Mouse (Mus musculus) heart, postnatal 4 days (tissue): ENCODE data around the gene Rlim. TPM values are rescaled to one million over a fixed set of nuclear protein-coding genes. Genes with fewer than 3 reads are reported as not detected.

Source experiments
- DNase-seq: peaks from one replicate; pipeline ENCODE4 v3.0.0; 2021
- total RNA-seq, 2 experiments: library from RNA; stranded (reverse); gene quantifications; 2 replicates each; pipeline ENCODE4 v1.2.3; 2021

The Rlim gene
- total RNA-seq, result 10 to 100 TPM; 46.3 to 50.0 TPM

GRCm38 (mm10) chrX:103981169-103981689 is at the start of gene Rlim:
TSS of gene Rlim (minus strand) at chrX:103981284.
- DNase-seq, result peak; percentile 90

- DNase-seq, result no peak
Observed at GRCm38 (mm10) chrX:104017196-104017595, 36.1 kb upstream of the Rlim start.

- no peak for DNase-seq
Observed at GRCm38 (mm10) chrX:104015048-104015447, 34.0 kb upstream of the Rlim start.

- peak; percentile 25 for DNase-seq
Observed at GRCm38 (mm10) chrX:104013318-104013811, 32.3 kb upstream of the Rlim start.

- no peak for DNase-seq
Observed at GRCm38 (mm10) chrX:103994741-103995140, 13.7 kb upstream of the Rlim start.

- DNase-seq, result no peak
Observed at GRCm38 (mm10) chrX:103993864-103994263, 12.8 kb upstream of the Rlim start.

- DNase-seq, result peak; percentile 33
Observed at GRCm38 (mm10) chrX:103991702-103992101, 10.6 kb upstream of the Rlim start.

GRCm38 (mm10) chrX:103990392-103990791 is 9.3 kb upstream of the Rlim start:
- DNase-seq, result peak; percentile 23

- DNase-seq, result peak; percentile 31
Observed at GRCm38 (mm10) chrX:103987215-103987964, 6.3 kb upstream of the Rlim start.

GRCm38 (mm10) chrX:103986159-103986558 is 5.1 kb upstream of the Rlim start:
- DNase-seq, result no peak

GRCm38 (mm10) chrX:103984992-103985391 is 3.9 kb upstream of the Rlim start:
- DNase-seq, result no peak

- no peak for DNase-seq
Observed at GRCm38 (mm10) chrX:103981806-103982205, 722 bp upstream of the Rlim start.

- peak; percentile 28 for DNase-seq
Observed at GRCm38 (mm10) chrX:103980590-103981168, 405 bp downstream of the Rlim start.

GRCm38 (mm10) chrX:103980036-103980435 is 1.0 kb downstream of the Rlim start:
- peak; percentile 28 for DNase-seq

- no peak for DNase-seq
Observed at GRCm38 (mm10) chrX:103939701-103940100, 41.4 kb downstream of the Rlim start.

GRCm38 (mm10) chrX:103937333-103937732 is 43.8 kb downstream of the Rlim start:
- DNase-seq, result no peak

- no peak for DNase-seq
Observed at GRCm38 (mm10) chrX:103922436-103922835, 58.6 kb downstream of the Rlim start.

GRCm38 (mm10) chrX:103918954-103919353 is 62.1 kb downstream of the Rlim start:
- peak; percentile 53 for DNase-seq

GRCm38 (mm10) chrX:103914790-103915189 is 66.3 kb downstream of the Rlim start:
- DNase-seq, result peak; percentile 44
